Mouse (Mus musculus): Measurements from ENCODE around the gene Rhbdf2. TPM values are rescaled to one million over a fixed set of nuclear protein-coding genes. Genes with fewer than 3 reads are reported as not detected.

The Rhbdf2 gene
- polyA plus RNA-seq, 1 experiment from 2014 or later: 1.7 TPM

DNA sequence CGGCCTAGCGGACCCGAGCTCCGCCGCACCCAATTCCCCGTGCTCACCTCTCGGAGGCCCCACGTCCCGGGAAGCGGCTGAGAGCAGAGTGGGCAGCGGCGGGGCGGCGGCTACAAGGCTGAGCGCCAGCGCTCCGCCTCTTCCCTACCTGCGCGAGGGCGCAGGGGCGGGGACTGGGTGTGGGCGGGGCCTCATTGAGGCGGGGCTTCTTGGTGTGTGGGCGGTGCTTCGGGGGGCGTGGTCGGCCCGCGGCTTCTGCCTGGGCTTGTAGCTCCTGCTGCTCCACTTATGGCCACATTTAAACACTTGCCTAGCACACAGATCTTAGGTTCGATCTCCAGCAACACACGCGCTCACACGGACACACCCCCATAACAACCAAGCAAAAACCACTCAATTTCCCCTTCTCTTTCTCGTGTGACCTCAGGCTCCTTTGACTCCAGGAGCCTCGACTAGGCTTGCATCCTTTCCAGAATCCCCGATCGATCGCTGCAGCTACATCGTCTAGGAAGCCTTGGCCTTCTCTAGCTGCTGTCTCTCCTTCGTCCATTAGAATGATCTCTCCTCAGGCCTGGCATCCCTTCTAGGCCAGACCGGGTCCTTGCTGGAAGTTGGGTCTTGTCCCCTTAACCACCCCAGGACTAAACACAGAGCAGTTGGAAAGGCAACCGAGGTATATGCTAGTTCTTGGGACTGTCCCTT is 2.5 kb downstream of the Rhbdf2 start:
- Histone ChIP-seq H3K36me3 (ENCODE audit: control insufficient read depth, insufficient read depth, low read length) (no peaks in the 10 kb centered on the region), H3K4me3 (ENCODE audit: low read length) (peak overlapping the region; percentile 56), H3K4me2 (ENCODE audit: low read length) (peak overlapping the region; percentile 80), H3K9ac (ENCODE audit: low read depth, low read length) (peak overlapping the region; percentile 66), H3K4me1 (ENCODE audit: control insufficient read depth, insufficient read depth, low read depth, low read length) (peaks cover 36% of the 10 kb centered on the region), H3K27ac (ENCODE audit: low read depth, low read length) (no peak overlapping the region), H3K27me3 (replicated peaks; ENCODE audit: control insufficient read depth, insufficient read depth, low read length) (peaks cover 22% of the 10 kb centered on the region), H3K9me3 (ENCODE audit: control insufficient read depth, low read length) (no peaks in the 10 kb centered on the region)
- ATAC-seq: no peak
- 13% methylated on average over 42 of the region's 42 CpGs for WGBS

GRCm38 (mm10) chr11:116623281-116624124 is 3.3 kb downstream of the Rhbdf2 start:
- no peak for ATAC-seq
- WGBS: 10% methylated on average over 28 of the region's 40 CpGs
- Histone ChIP-seq H3K4me1 (ENCODE audit: control insufficient read depth, insufficient read depth, low read depth, low read length) (peaks cover 37% of the 10 kb centered on the region), H3K4me3 (ENCODE audit: low read length) (peak overlapping the region; percentile 56), H3K9me3 (ENCODE audit: control insufficient read depth, low read length) (no peaks in the 10 kb centered on the region), H3K27me3 (replicated peaks; ENCODE audit: control insufficient read depth, insufficient read depth, low read length) (peaks cover 22% of the 10 kb centered on the region), H3K27ac (ENCODE audit: low read depth, low read length) (no peak overlapping the region), H3K9ac (ENCODE audit: low read depth, low read length) (peak overlapping the region; percentile 66), H3K4me2 (ENCODE audit: low read length) (peak overlapping the region; percentile 80), H3K36me3 (ENCODE audit: control insufficient read depth, insufficient read depth, low read length) (no peaks in the 10 kb centered on the region)

- Histone ChIP-seq H3K4me3 (ENCODE audit: low read length) (no peak overlapping the region), H3K9me3 (ENCODE audit: control insufficient read depth, low read length) (no peaks in the 10 kb centered on the region), H3K4me1 (ENCODE audit: control insufficient read depth, insufficient read depth, low read depth, low read length) (peaks cover 37% of the 10 kb centered on the region), H3K4me2 (ENCODE audit: low read length) (no peak overlapping the region), H3K27me3 (replicated peaks; ENCODE audit: control insufficient read depth, insufficient read depth, low read length) (peaks cover 22% of the 10 kb centered on the region), H3K36me3 (ENCODE audit: control insufficient read depth, insufficient read depth, low read length) (no peaks in the 10 kb centered on the region), H3K27ac (ENCODE audit: low read depth, low read length) (peak overlapping the region; percentile 16; the same call in 1 of the 2 replicates), H3K9ac (ENCODE audit: low read depth, low read length) (no peak overlapping the region)
- ATAC-seq: peak; percentile 79
- WGBS: 47% methylated on average over 6 of the region's 6 CpGs
Measured at GRCm38 (mm10) chr11:116621258-116621704, 5.5 kb downstream of the Rhbdf2 start.

- no peak overlapping the region for H3K4me3 ChIP-seq (ENCODE audit: low read length)
- H3K27ac ChIP-seq (ENCODE audit: low read depth, low read length): 0 out of 2 replicates have a peak overlapping the region, but pooled peaks have one; percentile 6
- no peaks in the 10 kb centered on the region for H3K36me3 ChIP-seq (ENCODE audit: control insufficient read depth, insufficient read depth, low read length)
- H3K9ac ChIP-seq (ENCODE audit: low read depth, low read length): no peak overlapping the region
- 78% methylated on average over 10 of the region's 10 CpGs for WGBS
- H3K9me3 ChIP-seq (ENCODE audit: control insufficient read depth, low read length): no peaks in the 10 kb centered on the region
- peaks cover 22% of the 10 kb centered on the region for H3K27me3 ChIP-seq (replicated peaks; ENCODE audit: control insufficient read depth, insufficient read depth, low read length)
- peak; percentile 32 for ATAC-seq
- H3K4me1 ChIP-seq (ENCODE audit: control insufficient read depth, insufficient read depth, low read depth, low read length): peaks cover 37% of the 10 kb centered on the region
- no peak overlapping the region for H3K4me2 ChIP-seq (ENCODE audit: low read length)
Measured at GRCm38 (mm10) chr11:116620559-116621253, 6.1 kb downstream of the Rhbdf2 start.

- Histone ChIP-seq H3K27me3 (replicated peaks; ENCODE audit: control insufficient read depth, insufficient read depth, low read length) (peaks cover 18% of the 10 kb centered on the region), H3K36me3 (ENCODE audit: control insufficient read depth, insufficient read depth, low read length) (no peaks in the 10 kb centered on the region), H3K4me2 (ENCODE audit: low read length) (no peak overlapping the region), H3K9ac (ENCODE audit: low read depth, low read length) (no peak overlapping the region), H3K27ac (ENCODE audit: low read depth, low read length) (no peak overlapping the region), H3K4me3 (ENCODE audit: low read length) (no peak overlapping the region), H3K9me3 (ENCODE audit: control insufficient read depth, low read length) (no peaks in the 10 kb centered on the region), H3K4me1 (ENCODE audit: control insufficient read depth, insufficient read depth, low read depth, low read length) (peaks cover 37% of the 10 kb centered on the region)
- 43% methylated on average over 9 of the region's 9 CpGs for WGBS
- no peak for ATAC-seq
Measured at GRCm38 (mm10) chr11:116620073-116620472, 6.7 kb downstream of the Rhbdf2 start.

GRCm38 (mm10) chr11:116619561-116619960 is 7.3 kb downstream of the Rhbdf2 start:
- no peak for ATAC-seq
- no peak overlapping the region for H3K4me2 ChIP-seq (ENCODE audit: low read length)

GRCm38 (mm10) chr11:116619156-116619555 is 7.7 kb downstream of the Rhbdf2 start:
- Histone ChIP-seq H3K27ac (ENCODE audit: low read depth, low read length) (no peak overlapping the region), H3K9ac (ENCODE audit: low read depth, low read length) (no peak overlapping the region), H3K4me1 (ENCODE audit: control insufficient read depth, insufficient read depth, low read depth, low read length) (peaks cover 31% of the 10 kb centered on the region), H3K4me2 (ENCODE audit: low read length) (no peak overlapping the region), H3K27me3 (replicated peaks; ENCODE audit: control insufficient read depth, insufficient read depth, low read length) (peaks cover 10% of the 10 kb centered on the region), H3K4me3 (ENCODE audit: low read length) (no peak overlapping the region), H3K9me3 (ENCODE audit: control insufficient read depth, low read length) (no peaks in the 10 kb centered on the region), H3K36me3 (ENCODE audit: control insufficient read depth, insufficient read depth, low read length) (no peaks in the 10 kb centered on the region)
- ATAC-seq: no peak
- 70% methylated on average over 7 of the region's 7 CpGs for WGBS

More at GRCm38 (mm10) chr11:116619561-116619960, 7.3 kb downstream of the Rhbdf2 start:
- H3K4me3 ChIP-seq (ENCODE audit: low read length): no peak overlapping the region
- H3K9me3 ChIP-seq (ENCODE audit: control insufficient read depth, low read length): no peaks in the 10 kb centered on the region
- H3K27me3 ChIP-seq (replicated peaks; ENCODE audit: control insufficient read depth, insufficient read depth, low read length): peaks cover 13% of the 10 kb centered on the region
- H3K9ac ChIP-seq (ENCODE audit: low read depth, low read length): no peak overlapping the region
- no peak overlapping the region for H3K27ac ChIP-seq (ENCODE audit: low read depth, low read length)
- WGBS: 48% methylated on average over 8 of the region's 8 CpGs
- peaks cover 35% of the 10 kb centered on the region for H3K4me1 ChIP-seq (ENCODE audit: control insufficient read depth, insufficient read depth, low read depth, low read length)
- H3K36me3 ChIP-seq (ENCODE audit: control insufficient read depth, insufficient read depth, low read length): no peaks in the 10 kb centered on the region

DNA sequence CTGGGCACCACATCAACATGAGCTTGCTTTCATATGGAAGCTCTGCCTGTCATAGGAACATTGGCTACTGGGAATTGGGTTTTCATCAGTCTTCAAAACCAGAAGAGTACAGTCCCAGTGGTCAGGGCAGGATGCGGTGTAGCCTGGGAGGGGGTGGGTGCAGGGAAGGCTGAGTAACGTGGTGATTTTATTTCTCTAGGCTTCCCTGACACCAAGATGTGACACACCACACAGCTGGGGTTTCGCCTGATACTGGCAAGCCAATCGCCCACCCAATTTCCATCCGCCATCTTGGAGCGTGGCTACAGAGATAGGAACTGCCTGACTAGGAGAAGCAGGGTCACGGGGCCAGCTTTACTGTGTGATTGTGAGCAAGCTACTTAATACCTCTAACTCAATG is 8.2 kb downstream of the Rhbdf2 start:
- Histone ChIP-seq H3K27ac (ENCODE audit: low read depth, low read length) (no peak overlapping the region), H3K4me3 (ENCODE audit: low read length) (no peak overlapping the region), H3K9me3 (ENCODE audit: control insufficient read depth, low read length) (no peaks in the 10 kb centered on the region), H3K36me3 (ENCODE audit: control insufficient read depth, insufficient read depth, low read length) (no peaks in the 10 kb centered on the region), H3K9ac (ENCODE audit: low read depth, low read length) (no peak overlapping the region), H3K27me3 (replicated peaks; ENCODE audit: control insufficient read depth, insufficient read depth, low read length) (peaks cover 6% of the 10 kb centered on the region), H3K4me1 (ENCODE audit: control insufficient read depth, insufficient read depth, low read depth, low read length) (peaks cover 26% of the 10 kb centered on the region), H3K4me2 (ENCODE audit: low read length) (no peak overlapping the region)
- no peak for ATAC-seq
- WGBS: 90% methylated on average over 7 of the region's 7 CpGs

- peaks cover 24% of the 10 kb centered on the region for H3K4me1 ChIP-seq (ENCODE audit: control insufficient read depth, insufficient read depth, low read depth, low read length)
- ATAC-seq: no peak
- H3K4me2 ChIP-seq (ENCODE audit: low read length): no peak overlapping the region
- H3K27ac ChIP-seq (ENCODE audit: low read depth, low read length): no peak overlapping the region
- 63% methylated on average over 7 of the region's 7 CpGs for WGBS
- H3K9ac ChIP-seq (ENCODE audit: low read depth, low read length): no peak overlapping the region
- no peaks in the 10 kb centered on the region for H3K27me3 ChIP-seq (replicated peaks; ENCODE audit: control insufficient read depth, insufficient read depth, low read length)
- no peaks in the 10 kb centered on the region for H3K9me3 ChIP-seq (ENCODE audit: control insufficient read depth, low read length)
- no peaks in the 10 kb centered on the region for H3K36me3 ChIP-seq (ENCODE audit: control insufficient read depth, insufficient read depth, low read length)
- no peak overlapping the region for H3K4me3 ChIP-seq (ENCODE audit: low read length)
Measured at GRCm38 (mm10) chr11:116617641-116618040, 9.2 kb downstream of the Rhbdf2 start.
